Mouse (Mus musculus) CD4-positive, CD25-positive, alpha-beta regulatory T cell (primary cell): ENCODE measurements around the gene Hap1. TPM values are rescaled to one million over a fixed set of nuclear protein-coding genes. Genes with fewer than 3 reads are reported as not detected.

Experiments
- polyA plus RNA-seq: library from polyadenylated mRNA; unstranded; fragments of 100-300 nt; shearing (Covaris generic); gene quantifications from one replicate; pipeline ENCODE4 v1.2.1, GENCODE M21; 2017

The Hap1 gene
- 2.1 TPM for polyA plus RNA-seq

GRCm38 (mm10) chr11:100355972-100356818 is at the start of gene Hap1:
Gene Hap1, minus strand, starts transcription at chr11:100356128.

GRCm38 (mm10) chr11:100397600-100398389 is 41.9 kb upstream of the Hap1 start, which contains the start of gene Jup:
Gene Jup, minus strand, starts transcription at chr11:100397763.

GRCm38 (mm10) chr11:100333944-100334457 is 21.9 kb downstream of the Hap1 start, which contains the start of gene Gast:
Gene Gast, plus strand, starts transcription at chr11:100334407.

GRCm38 (mm10) chr11:100319492-100320171 is 36.3 kb downstream of the Hap1 start, which contains the start of gene Eif1:
Gene Eif1, plus strand, starts transcription at chr11:100319885.

Other genes starting within 250 kb of the Hap1 start
- gene Krt13, start 234.6 kb downstream of the Hap1 start, polyA plus RNA-seq: not detected
- gene Krt15, start 220.2 kb downstream of the Hap1 start, polyA plus RNA-seq: not detected
- gene Krt19, start 207.5 kb downstream of the Hap1 start, polyA plus RNA-seq: not detected
- gene Krt9, start 162.9 kb downstream of the Hap1 start, polyA plus RNA-seq: not detected
- not detected for gene Krt14, start 148.6 kb downstream of the Hap1 start, polyA plus RNA-seq
- gene Krt16, start 107.2 kb downstream of the Hap1 start, polyA plus RNA-seq: not detected
- 0.30 TPM for gene Krt17, start 95.1 kb downstream of the Hap1 start, polyA plus RNA-seq
- not detected for gene Krt42, start 86.3 kb downstream of the Hap1 start, polyA plus RNA-seq
- gene Eif1, start 36.2 kb downstream of the Hap1 start, polyA plus RNA-seq: 2,424 TPM
- gene Gast, start 21.7 kb downstream of the Hap1 start, polyA plus RNA-seq: not detected
- gene Jup, start 41.6 kb upstream of the Hap1 start, polyA plus RNA-seq: 2.8 TPM
- not detected for gene P3h4, start 58.7 kb upstream of the Hap1 start, polyA plus RNA-seq
- 0.30 TPM for gene Fkbp10, start 59.6 kb upstream of the Hap1 start, polyA plus RNA-seq
- 163 TPM for gene Nt5c3b, start 85.7 kb upstream of the Hap1 start, polyA plus RNA-seq
- gene Klhl10, start 85.8 kb upstream of the Hap1 start, polyA plus RNA-seq: 0.29 TPM
- 4.2 TPM for gene Klhl11, start 116.6 kb upstream of the Hap1 start, polyA plus RNA-seq
- gene Acly, start 171.9 kb upstream of the Hap1 start, polyA plus RNA-seq: 155 TPM
- gene Ttc25, start 189.5 kb upstream of the Hap1 start, polyA plus RNA-seq: 0.13 TPM
- 392 TPM for gene Cnp, start 218.8 kb upstream of the Hap1 start, polyA plus RNA-seq